Mouse (Mus musculus) megakaryocyte, embryonic 14.5 days (primary cell): ENCODE results near the gene Tmem189. TPM values are rescaled to one million over a fixed set of nuclear protein-coding genes. Genes with fewer than 3 reads are reported as not detected.

Source experiments
- H3K27me3 ChIP-seq: replicated peaks from 2 replicates; pipeline ENCODE3; 2012; ENCODE audit warnings: inconsistent platforms
- H3K36me3 ChIP-seq: replicated peaks from 2 replicates; pipeline ENCODE3; 2012; ENCODE audit warnings: low read length, inconsistent platforms, mixed read lengths
- H3K4me1 ChIP-seq: 2 replicates; pipeline ENCODE4 v1.6.1; 2012; ENCODE audit warnings: inconsistent platforms
- H3K4me3 ChIP-seq: replicated peaks from 2 replicates; pipeline ENCODE3; 2012; ENCODE audit warnings: moderate library complexity, mild to moderate bottlenecking, inconsistent platforms
- H3K9me3 ChIP-seq: 2 replicates; pipeline ENCODE4 v1.6.1; 2012; ENCODE audit warnings: inconsistent platforms
- FLI1 ChIP-seq: IDR thresholded peaks from 2 replicates; pipeline ENCODE4 v1.6.1; 2012; ENCODE audit warnings: low read length, inconsistent platforms, mixed read lengths
- GATA1 ChIP-seq: IDR thresholded peaks from 3 replicates; pipeline ENCODE4 v1.6.1; 2012; ENCODE audit warnings: mixed read lengths, low read length, inconsistent platforms, borderline replicate concordance
- polyA plus RNA-seq: library from polyadenylated mRNA; stranded (reverse); fragments of >175 nt; gene quantifications from 2 replicates; pipeline ENCODE4 v1.2.3, GENCODE M21; 2012; ENCODE audit warnings: low replicate concordance; ENCODE audit not compliant: insufficient read depth

The Tmem189 gene
- polyA plus RNA-seq, 1 experiment, result 173 TPM

DNA sequence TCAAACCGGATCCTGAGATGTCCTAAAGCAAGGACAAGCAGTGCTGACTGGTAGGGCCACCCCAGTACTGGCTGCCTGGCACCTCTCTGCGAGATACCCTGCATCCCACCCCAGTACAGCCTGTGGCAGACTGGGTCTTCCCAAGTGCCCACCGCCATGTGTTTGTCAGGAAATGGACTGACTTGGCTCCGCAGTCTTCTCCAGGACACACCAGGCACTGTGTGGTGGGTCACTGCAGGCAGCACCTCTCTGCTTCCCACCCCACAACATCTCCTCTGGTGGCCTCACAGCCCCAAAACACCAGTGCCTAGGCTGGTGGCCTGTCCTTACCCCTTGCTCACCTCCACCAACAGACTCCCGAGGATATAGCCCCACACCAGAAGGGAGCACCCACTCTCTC is 59.2 kb downstream of the Tmem189 start:
- TF ChIP-seq FLI1 (no peak), GATA1 (no peak)
- Histone ChIP-seq H3K36me3 (peaks cover 43% of the 10 kb centered on the region), H3K27me3 (no peaks in the 10 kb centered on the region), H3K4me3 (peak overlapping the region; percentile 97), H3K4me1 (peaks cover 80% of the 10 kb centered on the region), H3K9me3 (no peaks in the 10 kb centered on the region)

DNA sequence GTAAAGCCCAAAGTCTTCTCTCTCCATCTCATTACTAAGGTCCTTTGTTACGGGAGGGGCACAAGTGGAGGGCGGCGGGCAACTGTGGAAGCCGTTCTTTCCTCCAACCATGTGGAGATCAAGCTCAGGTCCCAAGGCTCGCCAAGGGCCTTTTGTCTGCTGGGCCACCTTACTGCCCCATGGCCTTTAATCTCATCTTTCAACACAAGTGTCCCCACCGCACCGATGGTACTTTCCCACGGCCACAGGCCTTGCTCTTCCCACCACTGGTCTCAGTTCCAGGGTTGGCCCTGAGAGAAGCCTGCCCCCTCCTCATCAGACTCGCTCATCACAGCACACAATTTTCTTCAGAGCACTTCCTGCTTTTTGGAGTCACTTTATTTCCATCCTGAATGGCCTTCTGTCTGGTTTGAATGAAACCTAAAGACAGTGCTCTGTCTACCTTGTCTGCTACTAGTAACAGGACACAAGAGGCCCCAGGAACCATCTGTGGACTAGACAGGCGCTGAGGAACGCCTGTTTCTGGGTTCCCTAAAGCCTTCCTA is 59.9 kb downstream of the Tmem189 start:
- Histone ChIP-seq H3K4me1 (peaks cover 83% of the 10 kb centered on the region), H3K36me3 (peaks cover 50% of the 10 kb centered on the region), H3K9me3 (no peaks in the 10 kb centered on the region), H3K4me3 (peak overlapping the region; percentile 97), H3K27me3 (no peaks in the 10 kb centered on the region)
- no peak for TF ChIP-seq GATA1
- TF ChIP-seq FLI1, result no peak

DNA sequence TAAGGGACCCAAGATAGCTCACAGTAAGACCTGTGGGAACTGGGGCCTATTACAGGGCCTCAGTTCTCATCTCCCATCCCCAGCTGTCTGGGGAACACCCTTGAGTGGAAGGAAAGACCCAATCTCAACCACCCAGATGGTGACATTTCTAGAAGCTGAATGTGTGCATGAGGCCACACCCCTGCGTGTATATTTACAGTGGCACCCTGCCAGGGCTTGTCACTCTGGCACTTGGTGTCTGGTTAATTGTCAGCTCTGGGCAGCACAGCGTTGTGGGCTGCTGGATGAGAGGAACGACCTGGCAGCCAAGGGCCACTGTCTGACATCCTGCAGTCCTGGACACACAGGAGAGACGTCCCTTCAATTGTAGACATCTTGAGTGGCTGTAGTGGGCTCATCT is 60.8 kb downstream of the Tmem189 start:
- Histone ChIP-seq H3K36me3 (peaks cover 54% of the 10 kb centered on the region), H3K4me1 (peaks cover 79% of the 10 kb centered on the region), H3K4me3 (peak overlapping the region; percentile 97), H3K27me3 (no peaks in the 10 kb centered on the region), H3K9me3 (no peaks in the 10 kb centered on the region)
- TF ChIP-seq FLI1, result no peak
- TF ChIP-seq GATA1, result no peak; the same call in 2 of the 3 replicates

GRCm38 (mm10) chr2:167627019-167627418 is 62.6 kb downstream of the Tmem189 start:
- Histone ChIP-seq H3K36me3 (peaks cover 69% of the 10 kb centered on the region), H3K27me3 (no peaks in the 10 kb centered on the region), H3K4me1 (peaks cover 80% of the 10 kb centered on the region), H3K4me3 (peak overlapping the region; percentile 85), H3K9me3 (no peaks in the 10 kb centered on the region)
- TF ChIP-seq FLI1 (no peak), GATA1 (no peak)

- Histone ChIP-seq H3K36me3 (peaks cover 82% of the 10 kb centered on the region), H3K9me3 (no peaks in the 10 kb centered on the region), H3K4me1 (peaks cover 92% of the 10 kb centered on the region), H3K27me3 (no peaks in the 10 kb centered on the region), H3K4me3 (peak overlapping the region; percentile 4)
- TF ChIP-seq FLI1 (no peak), GATA1 (no peak)
These were observed 64.0 kb downstream of the Tmem189 start for GRCm38 (mm10) chr2:167625670-167626069.

DNA sequence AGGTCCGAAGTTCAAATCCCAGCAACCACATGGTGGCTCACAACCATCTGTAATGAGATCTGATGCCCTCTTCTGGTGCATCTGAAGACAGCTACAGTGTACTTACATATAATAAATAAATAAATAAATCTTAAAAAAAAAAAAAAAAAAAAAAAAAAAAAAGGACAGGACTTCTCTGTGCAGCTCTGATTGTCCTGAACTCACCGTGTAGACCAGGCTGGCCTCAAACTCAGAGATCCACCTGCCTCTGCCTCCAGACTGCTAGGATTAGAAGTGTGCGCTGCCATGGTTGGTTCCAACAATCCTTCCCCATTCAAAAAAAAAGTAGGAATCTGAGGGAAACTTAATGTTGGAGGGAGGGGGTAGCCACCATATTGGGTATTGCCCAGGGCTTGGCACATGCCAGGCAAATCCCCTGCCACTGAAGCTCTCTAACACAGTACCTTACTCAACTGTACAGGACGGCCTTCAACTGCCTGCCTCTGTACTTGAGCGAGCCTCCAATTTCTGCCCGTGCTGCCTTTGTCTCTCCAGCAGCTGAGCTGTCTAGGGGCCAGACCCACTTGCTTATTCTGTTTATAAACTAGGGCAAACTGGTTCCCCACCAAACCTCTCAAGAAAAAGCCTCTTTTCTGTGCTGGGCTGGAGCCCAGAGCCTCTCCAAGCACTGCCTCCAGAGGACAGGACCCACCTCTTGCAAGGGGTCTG is 65.1 kb downstream of the Tmem189 start:
- Histone ChIP-seq H3K27me3 (no peaks in the 10 kb centered on the region), H3K4me3 (no peak overlapping the region), H3K36me3 (peaks cover 81% of the 10 kb centered on the region), H3K9me3 (no peaks in the 10 kb centered on the region), H3K4me1 (peaks cover 87% of the 10 kb centered on the region)
- TF ChIP-seq FLI1, result no peak
- no peak for TF ChIP-seq GATA1

DNA sequence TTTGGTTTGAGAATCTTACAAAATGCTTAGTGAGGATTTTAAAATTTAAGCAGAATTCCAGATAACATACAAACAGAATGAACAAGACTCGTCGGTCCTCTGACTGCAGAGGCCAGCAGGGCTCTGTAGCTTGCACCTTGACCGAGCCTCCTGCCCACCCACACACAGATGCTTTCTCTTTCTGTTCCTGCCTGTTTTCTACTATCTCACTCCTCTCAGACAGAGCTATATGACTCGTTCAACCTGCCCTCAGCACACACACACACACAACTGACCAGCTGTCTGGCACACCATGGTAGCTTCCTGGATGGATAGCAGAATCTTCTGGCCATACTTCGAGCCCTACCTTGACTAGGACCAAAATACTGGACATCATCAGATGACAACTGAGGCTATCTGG is 66.7 kb downstream of the Tmem189 start:
- Histone ChIP-seq H3K27me3 (no peaks in the 10 kb centered on the region), H3K9me3 (no peaks in the 10 kb centered on the region), H3K36me3 (peaks cover 79% of the 10 kb centered on the region), H3K4me3 (peak overlapping the region; percentile 33), H3K4me1 (peaks cover 84% of the 10 kb centered on the region)
- TF ChIP-seq GATA1, result no peak
- TF ChIP-seq FLI1, result no peak

- H3K4me1 ChIP-seq, result peaks cover 84% of the 10 kb centered on the region
- TF ChIP-seq GATA1 (no peak), FLI1 (no peak)
- H3K9me3 ChIP-seq, result no peaks in the 10 kb centered on the region
- H3K27me3 ChIP-seq, result no peaks in the 10 kb centered on the region
- H3K4me3 ChIP-seq, result peak overlapping the region; percentile 60
- H3K36me3 ChIP-seq, result peaks cover 79% of the 10 kb centered on the region
These were observed 67.3 kb downstream of the Tmem189 start for GRCm38 (mm10) chr2:167622352-167622751.

DNA sequence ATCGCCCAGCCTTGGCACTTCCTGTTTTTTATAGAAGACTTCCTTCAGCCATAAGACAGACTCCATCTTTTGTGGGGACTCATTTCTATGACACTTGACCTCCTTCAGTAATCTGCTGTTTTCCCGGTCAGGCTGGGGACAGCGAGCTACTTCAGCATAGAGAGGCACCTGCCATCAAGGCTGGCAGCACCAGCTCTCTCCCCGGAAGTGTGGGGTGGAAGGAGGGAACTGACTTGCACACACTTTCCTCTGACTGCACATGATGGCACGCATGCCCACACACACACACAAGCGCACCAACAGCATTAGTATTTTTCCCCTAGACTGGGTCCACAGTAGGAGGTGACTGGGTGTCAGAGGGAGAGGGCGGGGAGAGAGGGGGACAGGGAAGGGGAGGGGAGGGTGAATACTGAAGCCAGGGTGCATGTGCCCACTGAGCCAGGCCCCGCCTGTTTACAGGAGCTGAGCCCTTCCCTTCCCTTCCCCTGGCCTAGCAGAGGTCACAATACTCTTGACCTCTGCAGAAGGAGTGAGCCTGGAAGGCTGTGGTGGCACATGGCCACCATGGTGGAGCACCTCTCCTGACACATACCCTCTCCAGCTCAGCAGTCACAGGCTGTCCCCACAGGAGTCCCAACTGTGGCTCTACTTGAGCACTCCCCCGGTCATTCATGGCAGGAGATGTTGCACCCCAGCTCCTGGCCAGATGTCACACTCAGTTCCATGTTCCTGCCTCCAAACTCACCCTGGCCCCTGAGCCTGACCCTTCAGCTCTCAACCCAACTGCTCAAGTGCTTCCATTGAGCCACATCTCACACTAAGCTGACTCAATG is 68.2 kb downstream of the Tmem189 start:
- no peaks in the 10 kb centered on the region for H3K9me3 ChIP-seq
- no peaks in the 10 kb centered on the region for H3K27me3 ChIP-seq
- no peak for TF ChIP-seq GATA1
- no peak for TF ChIP-seq FLI1
- peaks cover 84% of the 10 kb centered on the region for H3K4me1 ChIP-seq
- peaks cover 80% of the 10 kb centered on the region for H3K36me3 ChIP-seq
- peak overlapping the region; percentile 53 for H3K4me3 ChIP-seq

- Histone ChIP-seq H3K36me3 (peaks cover 93% of the 10 kb centered on the region), H3K9me3 (peaks cover 16% of the 10 kb centered on the region), H3K4me1 (peaks cover 68% of the 10 kb centered on the region)
These were observed 72.2 kb downstream of the Tmem189 start for GRCm38 (mm10) chr2:167617472-167617871.

More at GRCm38 (mm10) chr2:167617472-167617871, 72.2 kb downstream of the Tmem189 start:
- TF ChIP-seq FLI1 (no peak), GATA1 (no peak)
- Histone ChIP-seq H3K27me3 (no peaks in the 10 kb centered on the region), H3K4me3 (no peak overlapping the region)
